Mouse (Mus musculus) urinary bladder, postnatal 36 days (tissue): ENCODE measurements around the gene Fgf8.

ENCODE experiments used
- DNase-seq, 2 experiments: peaks; one replicate each; pipeline ENCODE4 v3.0.0; 2022; ENCODE audit warnings: low spot score in 2 of 2, mixed read lengths in 1 of 2

Gene Fgf8

GRCm38 (mm10) chr19:45748691-45749242 lies 6.1 kb upstream of the Fgf8 start:
- DNase-seq = no peak

GRCm38 (mm10) chr19:45748206-45748605 lies 5.5 kb upstream of the Fgf8 start:
- no peak for DNase-seq

- peak; percentile 81 to 87 for DNase-seq
Measured at GRCm38 (mm10) chr19:45747028-45747867, 4.5 kb upstream of the Fgf8 start.

GRCm38 (mm10) chr19:45746153-45747020 lies 3.7 kb upstream of the Fgf8 start:
- DNase-seq = peak; percentile 70 to 72

GRCm38 (mm10) chr19:45745344-45746152 lies 2.8 kb upstream of the Fgf8 start:
- no peak for DNase-seq

GRCm38 (mm10) chr19:45743619-45744018 lies 904 bp upstream of the Fgf8 start:
- DNase-seq = no peak

GRCm38 (mm10) chr19:45742984-45743575 lies 365 bp upstream of the Fgf8 start:
- no peak for DNase-seq

- DNase-seq = no peak
Measured at GRCm38 (mm10) chr19:45741431-45742217, 1.1 kb downstream of the Fgf8 start.

GRCm38 (mm10) chr19:45740817-45741216 lies 1.9 kb downstream of the Fgf8 start:
- DNase-seq = no peak

GRCm38 (mm10) chr19:45740233-45740632 lies 2.5 kb downstream of the Fgf8 start:
- no peak for DNase-seq

- DNase-seq = no peak
Measured at GRCm38 (mm10) chr19:45738521-45738920, 4.2 kb downstream of the Fgf8 start.

- DNase-seq = no peak
Measured at GRCm38 (mm10) chr19:45737846-45738484, 4.8 kb downstream of the Fgf8 start.

- no peak for DNase-seq
Measured at GRCm38 (mm10) chr19:45737208-45737845, 5.4 kb downstream of the Fgf8 start.

GRCm38 (mm10) chr19:45736855-45737207 lies 5.9 kb downstream of the Fgf8 start:
- DNase-seq = peak in 1 of 2 experiments; percentile 30

GRCm38 (mm10) chr19:45736241-45736640 lies 6.5 kb downstream of the Fgf8 start:
- no peak for DNase-seq

- DNase-seq = no peak
Measured at GRCm38 (mm10) chr19:45734762-45735161, 8.0 kb downstream of the Fgf8 start.

GRCm38 (mm10) chr19:45734191-45734590 lies 8.5 kb downstream of the Fgf8 start:
- DNase-seq = no peak

- DNase-seq = no peak
Measured at GRCm38 (mm10) chr19:45733564-45733963, 9.2 kb downstream of the Fgf8 start.

- no peak for DNase-seq
Measured at GRCm38 (mm10) chr19:45731658-45732057, 11.1 kb downstream of the Fgf8 start.
